Mouse (Mus musculus) heart, adult 2 months (tissue): ENCODE measurements around the gene Adgrv1.

ENCODE experiments used
- CTCF ChIP-seq: fragments of 200-600 bp; IDR thresholded peaks from 2 replicates; pipeline ENCODE4 v1.8.1; 2022; ENCODE audit warnings: antibody characterized with exemption, mild to moderate bottlenecking, moderate library complexity
- EP300 ChIP-seq: fragments of 200-500 bp; IDR thresholded peaks from 2 replicates; pipeline ENCODE4 v1.6.1; 2011; ENCODE audit warnings: low read depth, low read length, control low read depth; ENCODE audit not compliant: insufficient read depth
- POLR2A ChIP-seq: fragments of 200-500 bp; IDR thresholded peaks from 2 replicates; pipeline ENCODE4 v1.6.1; 2011; ENCODE audit warnings: mild to moderate bottlenecking, low read depth, low read length, control low read depth; ENCODE audit not compliant: insufficient read depth

GRCm38 (mm10) chr13:81628631-81629190, 4.2 kb downstream of the Adgrv1 start:
- no peak for TF ChIP-seq CTCF
- TF ChIP-seq EP300, result no peak
- TF ChIP-seq POLR2A, result no peak
